ENCODE assay signal across 8 mouse cellular contexts in the genomic region with DNA sequence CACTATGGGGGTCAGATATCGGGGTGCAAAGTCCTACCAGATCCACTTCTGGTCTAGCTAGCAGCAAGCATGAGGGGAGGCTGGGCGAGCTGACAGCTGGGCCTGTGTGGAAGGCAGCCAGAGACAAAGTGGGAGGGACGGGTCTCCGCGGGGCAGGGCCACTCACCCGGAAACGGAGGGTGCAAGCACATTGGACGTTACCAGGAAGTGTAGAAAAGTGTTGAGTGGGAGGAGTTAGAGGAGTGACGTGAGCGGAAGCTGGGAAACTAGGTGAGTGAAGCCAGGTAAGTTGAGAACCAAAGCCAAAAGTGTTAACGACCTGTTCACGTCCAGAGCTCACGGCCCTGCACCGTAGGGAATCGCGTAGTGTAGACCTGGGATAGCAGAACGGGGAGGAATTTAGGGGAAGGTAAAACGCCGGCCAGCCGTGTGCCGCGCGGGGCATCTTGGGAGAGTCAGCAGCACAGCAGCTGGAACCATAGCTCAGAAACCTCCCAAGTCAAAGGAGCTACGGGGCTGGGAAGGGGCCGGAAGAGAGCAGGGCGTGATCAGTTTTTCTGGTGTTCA. TPM values are rescaled to one million over a fixed set of nuclear protein-coding genes. Genes with fewer than 3 reads are reported as not detected.
DNase-seq lines count a peak whose midpoint lies in the region; ATAC-seq and TF ChIP-seq lines count a peak whose summit lies in the region.

TSS of gene Zfp51 (plus strand) at position 237 of the 567 bp plus-strand sequence.

- H3K4me2 ChIP-seq in kidney, embryonic 14.5 days (replicated peaks; ENCODE audit: low read depth, low read length), result peak within 1 kb of the TSS; percentile 58
- peak within 1 kb of the TSS; percentile 63 for H3K4me2 ChIP-seq in limb, embryonic 15.5 days

- peak; percentile 97 for DNase-seq in A20 (ENCODE audit: low read depth, low spot score)
- peak; percentile 94 to 96 for DNase-seq in heart, adult 9 months (ENCODE audit: low spot score in 2 of 2)
- DNase-seq in monocyte, adult 2 months (ENCODE audit: low read depth in 1 of 2, low spot score in 2 of 2), result peak; percentile 80 to 87
- peak; percentile 95 for DNase-seq in spleen, postnatal 36 days (ENCODE audit: low spot score in 2 of 2)

- peaks cover 6% of the 10 kb centered on the region; the same call in 1 of the 2 replicates for H3K36me3 ChIP-seq in kidney, embryonic 14.5 days (ENCODE audit: control insufficient read depth, insufficient read depth, low read length)
- H3K36me3 ChIP-seq in limb, embryonic 15.5 days, result peaks cover 6% of the 10 kb centered on the region; the same call in 1 of the 2 replicates

- WGBS in kidney, embryonic 14.5 days, result under 1% methylated on average over 26 of the region's 26 CpGs
- under 1% methylated on average over 26 of the region's 26 CpGs for WGBS in limb, embryonic 15.5 days

- no peaks in the 10 kb centered on the region for H3K27me3 ChIP-seq in kidney, embryonic 14.5 days (ENCODE audit: control insufficient read depth, insufficient read depth, low read length)
- H3K27me3 ChIP-seq in limb, embryonic 15.5 days, result no peaks in the 10 kb centered on the region

- TF ChIP-seq POLR2A in bone marrow macrophage, adult 2 months (IDR thresholded peaks at IDR 0.05; ENCODE audit: borderline replicate concordance, low read depth, low read length), result no peak
- peak; percentile 84 for TF ChIP-seq POLR2A in embryonic fibroblast, embryonic 13.5 days (IDR thresholded peaks at IDR 0.05; ENCODE audit: low read depth, low read length)

- ATAC-seq in kidney, embryonic 14.5 days (ENCODE audit: low FRiP score, low TSS enrichment), result peak; percentile 100
- peak; percentile 100 for ATAC-seq in limb, embryonic 15.5 days (ENCODE audit: insufficient number of reproducible peaks, low FRiP score, low TSS enrichment, low read depth)

- peak within 1 kb of the TSS; percentile 57 for H3K27ac ChIP-seq in bone marrow macrophage, adult 2 months (ENCODE audit: insufficient read depth, low read depth, low read length)
- peak within 1 kb of the TSS; percentile 77 for H3K27ac ChIP-seq in embryonic fibroblast, embryonic 13.5 days (ENCODE audit: insufficient read depth, low read length)
- peak within 1 kb of the TSS; percentile 91 for H3K27ac ChIP-seq in kidney, embryonic 14.5 days (ENCODE audit: low read depth, low read length)
- H3K27ac ChIP-seq in limb, embryonic 15.5 days, result peak within 1 kb of the TSS; percentile 97

- peak within 1 kb of the TSS; percentile 55 for H3K9ac ChIP-seq in kidney, embryonic 14.5 days (ENCODE audit: low read depth, low read length)
- H3K9ac ChIP-seq in limb, embryonic 15.5 days, result peak within 1 kb of the TSS; percentile 44

- H3K4me1 ChIP-seq in bone marrow macrophage, adult 2 months (ENCODE audit: control insufficient read depth, insufficient read depth, low read length), result peaks cover 8% of the 10 kb centered on the region
- peaks cover 5% of the 10 kb centered on the region; the same call in 1 of the 2 replicates for H3K4me1 ChIP-seq in embryonic fibroblast, embryonic 13.5 days (ENCODE audit: control insufficient read depth, insufficient read depth, low read length)
- 0 out of 2 replicates have a peak, but pooled peaks cover 5% of the 10 kb centered on the region for H3K4me1 ChIP-seq in kidney, embryonic 14.5 days (ENCODE audit: control insufficient read depth, insufficient read depth, low read length)
- H3K4me1 ChIP-seq in limb, embryonic 15.5 days, result peaks cover 5% of the 10 kb centered on the region; the same call in 1 of the 2 replicates

- H3K9me3 ChIP-seq in kidney, embryonic 14.5 days (ENCODE audit: control insufficient read depth, low read length), result no peaks in the 10 kb centered on the region
- no peaks in the 10 kb centered on the region for H3K9me3 ChIP-seq in limb, embryonic 15.5 days

- H3K4me3 ChIP-seq in bone marrow macrophage, adult 2 months (ENCODE audit: insufficient read depth, low read length), result peak within 1 kb of the TSS; percentile 81
- H3K4me3 ChIP-seq in embryonic fibroblast, embryonic 13.5 days (ENCODE audit: insufficient read depth, low read length), result peak within 1 kb of the TSS; percentile 57
- H3K4me3 ChIP-seq in kidney, embryonic 14.5 days (ENCODE audit: low read length), result peak within 1 kb of the TSS; percentile 69
- H3K4me3 ChIP-seq in limb, embryonic 15.5 days, result peak within 1 kb of the TSS; percentile 64

- no peak for TF ChIP-seq CTCF in bone marrow macrophage, adult 2 months (IDR thresholded peaks at IDR 0.05; ENCODE audit: low read depth, low read length)
- TF ChIP-seq CTCF in embryonic fibroblast, embryonic 13.5 days (IDR thresholded peaks at IDR 0.05; ENCODE audit: borderline replicate concordance, insufficient read depth, low read length), result no peak

RNA-seq across cellular contexts. Expression of gene Zfp51, which starts in this region (rescaled TPM):
- 5.9 and 8.1 TPM in 2 replicates for polyA plus RNA-seq in bone marrow macrophage, adult 2 months (2012; ENCODE audit: insufficient read depth, insufficient read length, missing spikeins)
- polyA plus RNA-seq in embryonic fibroblast, embryonic 13.5 days (2011; ENCODE audit: insufficient read length, low read depth, missing spikeins), result 10.7 and 14.5 TPM in 2 replicates
- 17.0 and 17.5 TPM in 2 replicates for polyA plus RNA-seq in kidney, embryonic 14.5 days (2014; fragmentation: Nextera tagmentation; extraction: Ambion mirVana)
- 14.6 and 15.6 TPM in 2 replicates for polyA plus RNA-seq in limb, embryonic 15.5 days (2015; fragmentation: Nextera tagmentation; extraction: Ambion mirVana)

Comparison
In these comparisons a context has a peak if more than half of its experiments do, and no peak if none do; other contexts are left out.
1. Peak in every context shown above with its lines: DNase-seq, ATAC-seq, H3K4me3 ChIP-seq and H3K27ac ChIP-seq.